Mouse (Mus musculus) small intestine, adult 2 months (tissue): ENCODE data around the gene Tfam.

ENCODE experiments used
- CTCF ChIP-seq: fragments of 200-500 bp; IDR thresholded peaks from 2 replicates; pipeline ENCODE4 v1.5.1; 2012; ENCODE audit warnings: low read depth, mild to moderate bottlenecking, control low read depth, inconsistent platforms, low read length, moderate library complexity, mixed read lengths; ENCODE audit not compliant: insufficient replicate concordance, insufficient read length; ENCODE audit errors: extremely low read depth
- POLR2A ChIP-seq: fragments of 200-500 bp; IDR thresholded peaks from 2 replicates; pipeline ENCODE4 v1.6.1; 2012; ENCODE audit warnings: low read depth, mild to moderate bottlenecking, control low read depth, inconsistent platforms, low read length, moderate library complexity

DNA sequence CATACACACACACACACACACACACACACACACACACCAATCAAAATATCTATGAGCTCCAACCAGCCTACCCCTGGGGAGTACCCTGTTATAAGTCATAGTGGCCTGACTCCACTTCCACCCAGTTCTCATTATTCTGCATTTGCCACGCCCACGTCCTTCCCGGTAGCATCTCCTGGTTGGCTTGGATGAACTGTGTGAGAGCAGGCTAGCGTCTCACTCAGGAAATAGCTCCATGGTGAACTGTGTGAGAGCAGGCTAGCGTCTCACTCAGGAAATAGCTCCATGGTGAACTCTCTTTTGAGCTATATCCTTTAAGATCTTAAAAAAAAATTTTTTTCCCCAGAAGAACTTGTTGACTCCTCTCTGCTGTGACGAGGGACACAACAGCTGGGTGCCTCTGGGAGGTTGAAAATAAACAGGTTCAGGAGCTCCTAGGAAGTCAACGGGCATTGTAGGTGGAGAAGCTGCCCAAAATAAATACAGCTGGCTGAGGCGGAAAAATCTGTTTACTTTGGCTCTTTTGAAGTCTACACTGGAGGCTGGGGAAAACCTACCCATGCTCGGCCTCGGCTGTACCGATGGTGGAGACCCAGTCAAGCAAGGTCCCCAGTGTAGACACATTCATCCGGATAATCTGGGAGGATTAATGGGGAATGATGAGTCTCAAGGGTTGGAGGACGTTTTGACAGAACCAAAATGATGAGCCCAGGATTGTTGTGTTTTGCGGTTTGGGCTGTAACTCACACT lies 40.9 kb downstream of the Tfam start:
- TF ChIP-seq POLR2A (no peak), CTCF (no peak)
